Mouse (Mus musculus): ENCODE results near the gene Sbf1. TPM values are rescaled to one million over a fixed set of nuclear protein-coding genes. Genes with fewer than 3 reads are reported as not detected.

The Sbf1 gene
- polyA plus RNA-seq, 1 experiment from 2014 or later = 78.3 TPM

GRCm38 (mm10) chr15:89289455-89289854 lies 25.7 kb downstream of the Sbf1 start:
- Histone ChIP-seq H3K36me3 (peaks cover 99% of the 10 kb centered on the region), H3K4me3 (no peak overlapping the region), H3K9me3 (replicated peaks) (no peaks in the 10 kb centered on the region), H3K27me3 (ENCODE audit: low read depth, poor library complexity, severe bottlenecking) (no peaks in the 10 kb centered on the region), H3K4me1 (no peaks in the 10 kb centered on the region), H3K27ac (replicated peaks) (no peak overlapping the region)
- 94% methylated on average over 11 of the region's 11 CpGs for WGBS
- DNase-seq (ENCODE audit: low spot score) = no peak

- no peak for DNase-seq (ENCODE audit: low spot score)
- Histone ChIP-seq H3K4me1 (no peaks in the 10 kb centered on the region), H3K36me3 (peaks cover 99% of the 10 kb centered on the region), H3K4me3 (no peak overlapping the region), H3K27ac (replicated peaks) (no peak overlapping the region), H3K27me3 (ENCODE audit: low read depth, poor library complexity, severe bottlenecking) (no peaks in the 10 kb centered on the region), H3K9me3 (replicated peaks) (no peaks in the 10 kb centered on the region)
- 91% methylated on average over 23 of the region's 23 CpGs for WGBS
These were observed 26.8 kb downstream of the Sbf1 start for GRCm38 (mm10) chr15:89288227-89288767.

- H3K27ac ChIP-seq (replicated peaks) = no peak overlapping the region
- no peaks in the 10 kb centered on the region for H3K27me3 ChIP-seq (ENCODE audit: low read depth, poor library complexity, severe bottlenecking)
- WGBS = 92% methylated on average over 5 of the region's 5 CpGs
- H3K4me1 ChIP-seq = 0 out of 2 replicates have a peak, but pooled peaks cover 2% of the 10 kb centered on the region
- no peak overlapping the region for H3K4me3 ChIP-seq
- no peak for DNase-seq (ENCODE audit: low spot score)
- no peaks in the 10 kb centered on the region for H3K9me3 ChIP-seq (replicated peaks)
- peaks cover 99% of the 10 kb centered on the region for H3K36me3 ChIP-seq
These were observed 28.5 kb downstream of the Sbf1 start for GRCm38 (mm10) chr15:89286582-89286981.

DNA sequence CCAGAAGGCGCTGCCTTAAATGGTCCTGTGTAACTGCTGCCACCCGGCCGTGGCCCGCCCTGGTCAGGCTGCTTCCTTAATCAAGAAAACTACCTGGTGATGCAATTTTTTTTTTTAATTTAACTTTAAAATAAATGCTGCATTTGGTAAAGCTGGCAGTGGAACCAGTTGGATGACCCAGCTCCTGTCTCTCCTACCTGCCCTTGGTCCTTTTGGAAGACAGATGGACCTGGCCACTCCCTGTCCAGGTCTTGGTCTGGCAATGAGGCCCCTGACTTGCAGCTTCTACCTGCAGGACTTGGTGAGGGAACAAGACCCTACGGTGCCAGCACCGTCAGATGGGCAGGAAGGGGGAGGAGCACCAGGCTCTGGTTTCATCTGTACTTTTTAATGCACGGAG lies 29.0 kb downstream of the Sbf1 start:
- 93% methylated on average over 7 of the region's 7 CpGs for WGBS
- Histone ChIP-seq H3K36me3 (peaks cover 99% of the 10 kb centered on the region), H3K4me3 (no peak overlapping the region)

GRCm38 (mm10) chr15:89285478-89285877 lies 29.6 kb downstream of the Sbf1 start:
- no peaks in the 10 kb centered on the region for H3K9me3 ChIP-seq (replicated peaks)
- H3K27me3 ChIP-seq (ENCODE audit: low read depth, poor library complexity, severe bottlenecking) = no peaks in the 10 kb centered on the region
- no peak overlapping the region for H3K4me3 ChIP-seq
- 0 out of 2 replicates have a peak, but pooled peaks cover 2% of the 10 kb centered on the region for H3K4me1 ChIP-seq
- 93% methylated on average over 5 of the region's 5 CpGs for WGBS
- H3K36me3 ChIP-seq = peaks cover 99% of the 10 kb centered on the region
- no peak overlapping the region for H3K27ac ChIP-seq (replicated peaks)
- DNase-seq (ENCODE audit: low spot score) = no peak

More for the DNA sequence above, 29.0 kb downstream of the Sbf1 start:
- no peaks in the 10 kb centered on the region for H3K9me3 ChIP-seq (replicated peaks)
- H3K4me1 ChIP-seq = 0 out of 2 replicates have a peak, but pooled peaks cover 2% of the 10 kb centered on the region
- no peaks in the 10 kb centered on the region for H3K27me3 ChIP-seq (ENCODE audit: low read depth, poor library complexity, severe bottlenecking)
- no peak overlapping the region for H3K27ac ChIP-seq (replicated peaks)
- no peak for DNase-seq (ENCODE audit: low spot score)

DNA sequence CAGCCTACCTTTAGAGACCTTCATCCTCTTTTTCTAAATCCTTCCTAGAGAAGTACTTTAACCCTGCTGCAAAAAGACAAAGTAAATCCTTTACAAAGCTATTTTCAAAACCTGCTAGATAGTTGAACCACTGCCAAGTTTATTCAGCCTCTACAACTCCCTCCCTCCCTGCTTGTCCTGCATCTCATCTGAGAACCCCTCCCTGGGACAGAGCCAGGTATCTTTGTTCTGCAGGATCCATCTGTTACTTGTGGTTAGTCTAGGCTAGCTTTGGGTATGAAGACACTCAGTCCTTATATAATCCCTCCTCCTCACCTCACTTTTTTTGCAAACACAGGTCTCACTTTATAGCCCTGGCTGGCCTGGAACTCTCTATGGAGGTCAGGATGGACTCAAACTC lies 30.1 kb downstream of the Sbf1 start:
- Histone ChIP-seq H3K27me3 (ENCODE audit: low read depth, poor library complexity, severe bottlenecking) (no peaks in the 10 kb centered on the region), H3K27ac (replicated peaks) (no peak overlapping the region), H3K36me3 (peaks cover 99% of the 10 kb centered on the region), H3K4me1 (0 out of 2 replicates have a peak, but pooled peaks cover 2% of the 10 kb centered on the region), H3K9me3 (replicated peaks) (no peaks in the 10 kb centered on the region), H3K4me3 (no peak overlapping the region)
- no peak for DNase-seq (ENCODE audit: low spot score)

GRCm38 (mm10) chr15:89284094-89284493 lies 31.0 kb downstream of the Sbf1 start:
- H3K4me1 ChIP-seq = 0 out of 2 replicates have a peak, but pooled peaks cover 2% of the 10 kb centered on the region
- H3K9me3 ChIP-seq (replicated peaks) = no peaks in the 10 kb centered on the region
- 80% methylated on average over 2 of the region's 2 CpGs for WGBS
- no peaks in the 10 kb centered on the region for H3K27me3 ChIP-seq (ENCODE audit: low read depth, poor library complexity, severe bottlenecking)
- no peak overlapping the region for H3K4me3 ChIP-seq
- peaks cover 99% of the 10 kb centered on the region for H3K36me3 ChIP-seq
- no peak overlapping the region for H3K27ac ChIP-seq (replicated peaks)
- no peak for DNase-seq (ENCODE audit: low spot score)

GRCm38 (mm10) chr15:89282546-89282945 lies 32.6 kb downstream of the Sbf1 start:
- Histone ChIP-seq H3K36me3 (peaks cover 99% of the 10 kb centered on the region), H3K27me3 (ENCODE audit: low read depth, poor library complexity, severe bottlenecking) (no peaks in the 10 kb centered on the region)

DNA sequence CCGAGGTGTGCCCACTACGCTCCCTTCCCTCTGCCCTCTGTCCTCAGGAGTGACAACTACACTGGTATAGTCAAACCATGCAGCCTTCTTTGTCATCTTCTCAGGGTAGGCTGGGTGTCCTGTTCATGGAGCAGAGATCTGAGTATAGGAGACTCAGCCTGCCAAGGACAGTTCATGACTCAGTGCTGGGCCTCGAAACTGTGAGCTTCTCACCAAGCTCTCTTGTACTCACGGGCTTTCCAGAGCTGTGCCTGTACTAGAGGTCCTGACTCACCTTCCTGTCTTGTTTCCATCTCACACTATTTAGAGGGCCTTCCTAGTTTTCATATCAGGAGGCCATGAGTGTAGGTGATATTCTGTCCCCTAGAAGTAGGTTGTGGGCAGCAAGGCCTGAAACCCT lies 37.7 kb downstream of the Sbf1 start:
- 95% methylated on average over 4 of the region's 4 CpGs for WGBS
- Histone ChIP-seq H3K4me1 (peaks cover 6% of the 10 kb centered on the region; the same call in 1 of the 2 replicates), H3K36me3 (peaks cover 90% of the 10 kb centered on the region), H3K27me3 (ENCODE audit: low read depth, poor library complexity, severe bottlenecking) (no peaks in the 10 kb centered on the region), H3K27ac (replicated peaks) (no peak overlapping the region), H3K4me3 (no peak overlapping the region), H3K9me3 (replicated peaks) (no peaks in the 10 kb centered on the region)
- DNase-seq (ENCODE audit: low spot score) = no peak

More at GRCm38 (mm10) chr15:89282546-89282945, 32.6 kb downstream of the Sbf1 start:
- H3K27ac ChIP-seq (replicated peaks) = no peak overlapping the region
- H3K9me3 ChIP-seq (replicated peaks) = no peaks in the 10 kb centered on the region
- no peak for DNase-seq (ENCODE audit: low spot score)
- no peak overlapping the region for H3K4me3 ChIP-seq
- H3K4me1 ChIP-seq = 0 out of 2 replicates have a peak, but pooled peaks cover 2% of the 10 kb centered on the region
- 81% methylated on average over 6 of the region's 6 CpGs for WGBS

GRCm38 (mm10) chr15:89275497-89275896 lies 39.6 kb downstream of the Sbf1 start:
- Histone ChIP-seq H3K4me1 (peaks cover 5% of the 10 kb centered on the region; the same call in 1 of the 2 replicates), H3K27ac (replicated peaks) (peak overlapping the region; percentile 70), H3K36me3 (peaks cover 85% of the 10 kb centered on the region), H3K9me3 (replicated peaks) (no peaks in the 10 kb centered on the region), H3K27me3 (ENCODE audit: low read depth, poor library complexity, severe bottlenecking) (no peaks in the 10 kb centered on the region), H3K4me3 (no peak overlapping the region)
- no peak for DNase-seq (ENCODE audit: low spot score)
- 86% methylated on average over 3 of the region's 3 CpGs for WGBS

- Histone ChIP-seq H3K36me3 (peaks cover 71% of the 10 kb centered on the region), H3K4me3 (no peak overlapping the region), H3K27me3 (ENCODE audit: low read depth, poor library complexity, severe bottlenecking) (no peaks in the 10 kb centered on the region), H3K4me1 (no peaks in the 10 kb centered on the region), H3K27ac (replicated peaks) (no peak overlapping the region), H3K9me3 (replicated peaks) (no peaks in the 10 kb centered on the region)
- 90% methylated on average over 5 of the region's 5 CpGs for WGBS
- no peak for DNase-seq (ENCODE audit: low spot score)
These were observed 50.6 kb downstream of the Sbf1 start for GRCm38 (mm10) chr15:89264485-89264884.

DNA sequence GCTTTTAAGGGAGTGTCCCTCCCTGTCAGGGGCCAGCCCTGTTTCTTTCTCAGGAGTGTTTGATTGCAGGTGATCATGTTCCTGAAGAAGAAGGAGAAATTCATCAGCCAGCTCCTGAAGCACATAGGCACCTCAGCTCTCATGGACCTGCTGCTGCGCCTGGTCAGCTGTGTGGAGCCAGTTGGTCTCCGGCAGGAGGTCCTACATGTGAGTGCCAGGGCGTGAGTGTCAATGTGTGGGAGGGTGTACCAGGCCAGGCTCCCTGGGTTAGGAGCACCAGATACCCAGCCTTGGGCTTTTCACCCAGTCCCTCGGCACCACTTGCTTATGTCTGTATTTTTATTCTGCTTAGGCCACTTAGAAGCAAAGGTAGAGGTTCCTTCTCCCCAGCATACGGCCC lies 56.1 kb downstream of the Sbf1 start:
- WGBS = 93% methylated on average over 5 of the region's 5 CpGs
- Histone ChIP-seq H3K27ac (replicated peaks) (no peak overlapping the region), H3K4me3 (no peak overlapping the region), H3K27me3 (ENCODE audit: low read depth, poor library complexity, severe bottlenecking) (no peaks in the 10 kb centered on the region), H3K9me3 (replicated peaks) (no peaks in the 10 kb centered on the region), H3K4me1 (peaks cover 31% of the 10 kb centered on the region), H3K36me3 (peaks cover 73% of the 10 kb centered on the region)
- DNase-seq (ENCODE audit: low spot score) = no peak

GRCm38 (mm10) chr15:89255330-89255729 lies 59.8 kb downstream of the Sbf1 start:
- no peaks in the 10 kb centered on the region for H3K9me3 ChIP-seq (replicated peaks)
- peak overlapping the region; percentile 88 for H3K27ac ChIP-seq (replicated peaks)
- peaks cover 40% of the 10 kb centered on the region for H3K4me1 ChIP-seq
- peak; percentile 82 for DNase-seq (ENCODE audit: low spot score)
- 11% methylated on average over 4 of the region's 4 CpGs for WGBS
- no peaks in the 10 kb centered on the region for H3K27me3 ChIP-seq (ENCODE audit: low read depth, poor library complexity, severe bottlenecking)
- no peak overlapping the region; the same call in 1 of the 2 replicates for H3K4me3 ChIP-seq
- peaks cover 61% of the 10 kb centered on the region for H3K36me3 ChIP-seq

Measured in midbrain, embryonic 10.5 days (tissue).